Mouse (Mus musculus) cerebellum, adult 18-20 months (tissue): Measurements from ENCODE around the gene AU022252.

ENCODE experiments used
- DNase-seq, 2 experiments: peaks; one replicate each; pipeline ENCODE4 v3.0.0; 2021

Gene AU022252

DNA sequence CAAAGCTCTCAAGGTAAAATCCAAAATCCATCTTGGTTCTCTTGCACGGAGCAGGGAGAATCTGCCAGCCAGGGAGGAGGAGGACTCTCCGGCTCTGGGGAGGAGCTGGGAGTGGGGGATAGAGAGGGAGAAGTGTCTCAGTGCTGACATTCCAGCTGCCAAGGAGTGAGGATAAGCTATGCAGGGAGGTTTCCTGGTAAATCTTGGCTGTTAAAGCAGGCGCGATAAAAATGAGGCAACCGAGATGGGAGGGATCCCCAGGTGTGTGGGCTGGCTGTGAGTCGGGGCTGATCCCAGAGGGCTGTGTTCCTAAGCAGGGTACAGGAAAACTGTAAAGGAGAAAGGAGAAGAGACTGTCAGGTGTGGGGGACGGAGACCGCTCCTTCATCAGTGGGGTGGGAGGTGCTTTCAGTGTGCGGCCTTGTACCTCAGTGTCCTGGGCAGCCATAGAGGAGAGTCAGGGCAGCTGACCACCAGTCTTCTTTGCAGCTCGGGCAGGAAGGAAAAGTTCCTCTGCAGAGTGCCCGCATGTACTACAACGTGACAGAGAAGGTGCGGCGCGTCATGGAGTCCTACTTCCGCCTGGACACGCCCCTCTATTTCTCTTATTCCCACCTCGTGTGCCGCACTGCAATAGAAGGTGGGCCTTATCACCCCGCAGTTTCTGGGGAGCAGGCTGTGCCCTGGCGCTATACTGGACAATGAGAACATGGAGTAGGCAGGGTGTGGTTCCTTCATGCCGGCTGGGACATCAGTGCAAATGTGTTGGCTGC lies 12.1 kb upstream of the AU022252 start:
- DNase-seq, result no peak

DNA sequence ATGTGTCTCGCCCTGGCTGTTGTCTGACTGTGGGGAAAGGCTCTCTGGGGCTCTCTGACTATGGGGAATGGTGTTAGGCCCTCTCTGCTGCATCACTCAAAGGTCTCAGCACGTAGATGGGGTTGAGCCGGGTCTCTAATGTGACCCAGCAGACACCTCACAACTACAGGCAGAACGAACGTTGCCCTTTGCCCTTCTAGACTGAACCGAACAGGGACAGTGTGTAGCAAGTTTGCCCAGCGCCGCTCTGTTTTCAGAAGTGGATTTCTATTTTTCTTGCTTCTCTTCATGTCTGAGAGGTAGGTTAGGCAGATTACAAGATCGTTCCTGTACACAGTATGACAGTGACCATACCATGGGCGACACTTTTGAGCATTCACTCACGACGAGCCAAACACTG lies 10.1 kb upstream of the AU022252 start:
- no peak for DNase-seq

DNA sequence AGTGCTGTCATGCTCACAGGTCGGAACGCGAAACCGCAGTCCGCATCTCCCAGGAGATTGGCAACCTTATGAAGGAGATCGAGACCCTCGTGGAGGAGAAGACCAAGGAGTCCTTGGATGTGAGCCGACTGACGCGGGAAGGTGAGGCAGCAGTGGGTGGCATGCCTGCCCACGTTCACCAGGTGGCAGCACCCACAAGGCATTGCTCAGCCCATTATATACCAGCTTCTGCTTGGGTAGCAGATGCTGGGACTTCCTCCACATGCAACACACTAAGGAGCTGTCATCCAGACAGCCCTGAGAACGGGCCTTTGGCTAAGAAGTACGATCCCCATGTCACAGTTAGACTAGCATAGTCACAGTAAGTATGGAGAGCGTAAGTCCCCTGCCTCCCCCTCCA lies 9.2 kb upstream of the AU022252 start:
- no peak for DNase-seq

DNA sequence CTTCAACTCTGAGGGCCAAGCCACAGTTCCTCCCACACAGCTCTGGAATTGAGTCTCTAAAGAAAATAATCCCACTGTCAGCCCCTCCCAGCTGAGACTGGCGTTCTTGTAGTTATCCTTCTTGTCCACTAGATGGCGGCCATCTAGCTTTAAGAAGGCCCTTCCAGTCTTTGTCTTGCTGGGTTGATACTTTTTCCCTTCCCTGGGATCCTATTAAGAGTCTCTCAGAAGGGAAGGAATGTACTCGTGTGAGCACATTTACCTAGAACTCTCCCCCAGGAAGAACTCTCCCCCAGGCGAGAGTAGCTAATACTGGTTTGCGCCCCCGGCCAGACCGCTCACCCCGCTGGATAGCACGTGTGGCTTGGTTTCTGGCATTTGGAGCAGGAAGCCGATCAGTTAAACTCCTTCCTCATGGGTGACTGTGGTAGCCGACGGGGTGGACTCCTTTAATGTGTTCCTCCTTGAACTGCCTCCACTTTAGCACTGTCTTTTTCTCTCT lies 6.7 kb upstream of the AU022252 start:
- DNase-seq, result peak; percentile 36 to 39

- no peak for DNase-seq
Observed at GRCm38 (mm10) chr4:119238661-119239060, 6.1 kb upstream of the AU022252 start.

- DNase-seq, result no peak
Observed at GRCm38 (mm10) chr4:119234348-119234747, 1.8 kb upstream of the AU022252 start.

GRCm38 (mm10) chr4:119233256-119233901 lies 867 bp upstream of the AU022252 start:
- peak in 1 of 2 experiments; percentile 46 for DNase-seq

GRCm38 (mm10) chr4:119226751-119227150 lies 5.8 kb downstream of the AU022252 start:
- DNase-seq, result no peak

DNA sequence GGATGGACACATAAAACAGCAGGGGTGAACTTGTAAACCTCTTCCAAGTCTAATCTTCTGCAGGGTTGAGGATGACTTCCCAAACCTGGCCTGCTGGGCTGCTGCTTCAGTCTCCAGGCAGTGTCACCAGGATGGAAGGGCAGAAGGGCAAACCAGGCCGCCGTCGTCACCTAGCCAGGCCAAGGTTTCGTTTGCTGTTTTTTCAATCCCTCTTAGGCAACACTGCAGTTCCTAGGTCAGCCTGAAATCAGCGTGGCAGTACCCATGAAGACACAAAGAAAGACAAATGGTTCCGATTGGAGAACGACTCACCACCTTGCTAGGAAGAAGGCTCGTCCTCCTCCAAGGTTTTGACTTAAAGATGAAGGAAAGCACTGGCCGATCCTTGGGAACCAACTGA lies 6.8 kb downstream of the AU022252 start:
- DNase-seq, result no peak

GRCm38 (mm10) chr4:119224534-119224933 lies 8.0 kb downstream of the AU022252 start:
- DNase-seq, result no peak

- DNase-seq, result peak; percentile 31 to 38
Observed at GRCm38 (mm10) chr4:119223696-119224095, 8.8 kb downstream of the AU022252 start.

GRCm38 (mm10) chr4:119218169-119218568 lies 14.3 kb downstream of the AU022252 start, which contains the start of gene Tmem269:
Gene Tmem269 (minus strand): TSS chr4:119218217.
- DNase-seq, result no peak

DNA sequence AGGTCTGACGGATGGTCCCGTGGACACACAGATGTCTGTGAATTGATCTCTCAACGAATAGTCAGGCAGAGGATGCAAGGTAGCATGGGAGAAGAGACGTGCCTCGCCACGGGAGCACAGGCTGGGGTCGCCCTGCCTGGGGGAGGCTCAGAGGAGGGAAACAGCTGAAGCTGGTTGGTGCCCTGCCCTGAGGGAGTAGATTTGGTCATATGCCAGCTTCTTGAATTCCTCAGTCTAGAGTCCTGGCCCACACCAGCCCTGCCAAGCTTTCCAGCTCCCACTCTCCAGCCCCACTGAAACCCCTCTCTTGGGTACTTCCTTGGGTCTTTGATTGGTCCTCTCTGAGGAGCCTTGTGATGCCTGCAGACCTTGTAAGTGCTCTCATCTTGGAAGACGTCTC lies 15.8 kb downstream of the AU022252 start:
- DNase-seq, result no peak

- DNase-seq, result peak; percentile 42 to 49
Observed at GRCm38 (mm10) chr4:119204672-119205071, 27.8 kb downstream of the AU022252 start.

GRCm38 (mm10) chr4:119198105-119198504 lies 34.4 kb downstream of the AU022252 start:
- DNase-seq, result peak in 1 of 2 experiments; percentile 10

DNA sequence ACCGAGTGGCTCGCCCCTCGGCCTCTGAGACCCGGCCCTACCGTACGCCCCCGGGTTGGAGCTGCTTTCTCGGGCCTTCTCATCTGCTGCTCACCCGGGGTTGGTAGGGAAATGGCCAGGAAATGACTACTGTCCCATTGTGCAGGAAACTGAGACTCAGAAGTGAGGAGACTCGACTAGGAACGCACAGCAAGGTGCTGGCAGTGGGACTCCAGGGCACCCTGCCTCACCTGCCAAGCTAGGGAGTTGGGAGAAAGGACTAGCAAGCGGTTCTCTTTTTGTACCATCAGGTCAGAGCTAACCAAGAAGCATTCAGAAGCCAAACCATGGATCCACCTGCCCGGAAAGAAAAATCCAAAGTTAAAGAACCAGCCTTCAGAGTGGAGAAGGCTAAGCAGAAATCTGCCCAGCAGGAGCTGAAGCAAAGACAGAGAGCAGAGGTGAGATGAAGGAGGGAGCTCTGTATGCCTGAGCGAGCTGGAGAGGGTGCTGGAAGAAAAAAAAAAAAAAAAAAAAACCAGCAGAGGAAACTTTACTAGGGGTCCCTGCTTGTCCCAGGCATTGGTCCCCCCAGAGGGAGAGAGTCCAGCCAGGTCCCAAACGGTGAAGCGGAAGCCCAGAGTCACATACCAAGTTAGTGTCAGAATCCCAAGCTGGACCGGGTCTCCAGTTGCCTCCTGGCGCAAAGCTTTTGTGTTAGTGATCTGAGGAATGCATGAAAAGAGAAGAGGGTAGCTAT lies 36.8 kb downstream of the AU022252 start:
- peak in 1 of 2 experiments; percentile 22 for DNase-seq

GRCm38 (mm10) chr4:119194909-119195581 lies 37.5 kb downstream of the AU022252 start, which contains the start of gene Svbp:
Gene Svbp (plus strand): TSS chr4:119195306.
- DNase-seq, result peak; percentile 81 to 90

- DNase-seq, result no peak
Observed at GRCm38 (mm10) chr4:119192757-119193156, 39.8 kb downstream of the AU022252 start.

DNA sequence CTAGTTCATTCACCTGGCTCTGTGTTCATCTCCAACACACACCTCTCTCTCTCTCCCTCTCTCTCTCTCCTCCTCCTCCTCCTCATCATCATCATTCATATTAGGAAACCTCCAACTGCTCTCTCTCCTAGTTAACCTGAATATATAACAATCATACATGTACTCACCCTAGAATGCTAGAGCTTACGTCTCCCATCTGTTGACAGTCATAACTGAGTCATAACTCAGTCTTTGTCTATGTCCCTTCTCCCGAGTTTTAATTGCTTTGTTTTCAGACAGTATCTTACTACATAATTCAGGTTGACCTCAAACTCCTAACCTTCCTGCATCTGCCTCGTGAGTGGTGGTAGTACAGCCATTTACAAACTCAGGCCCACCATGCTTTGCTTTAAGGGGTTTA lies 41.2 kb downstream of the AU022252 start:
- DNase-seq, result no peak

- DNase-seq, result no peak
Observed at GRCm38 (mm10) chr4:119190618-119191017, 41.9 kb downstream of the AU022252 start.

DNA sequence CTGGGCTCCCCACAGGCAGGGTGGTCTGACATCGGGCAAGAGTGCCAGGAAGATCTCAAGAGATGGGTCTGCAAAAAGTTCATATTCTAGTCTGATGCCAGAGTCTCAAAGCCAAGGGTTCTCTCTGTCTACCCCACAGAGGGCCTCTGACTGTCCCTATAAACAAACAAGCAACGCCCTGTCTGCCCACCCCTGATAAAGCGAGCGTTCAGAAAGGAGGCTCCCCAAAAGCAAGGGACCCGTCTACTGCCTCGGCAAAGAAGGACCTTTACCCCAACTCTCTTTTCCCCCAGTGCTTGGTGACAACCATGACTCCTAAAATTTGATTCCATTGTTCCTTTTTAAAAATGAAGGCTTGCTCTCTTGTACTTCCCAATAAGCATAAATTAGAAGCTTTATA lies 42.6 kb downstream of the AU022252 start, which contains the start of gene Ermap:
Ermap (minus strand) TSS at position 148 of the 400 bp plus-strand sequence.
- no peak for DNase-seq

DNA sequence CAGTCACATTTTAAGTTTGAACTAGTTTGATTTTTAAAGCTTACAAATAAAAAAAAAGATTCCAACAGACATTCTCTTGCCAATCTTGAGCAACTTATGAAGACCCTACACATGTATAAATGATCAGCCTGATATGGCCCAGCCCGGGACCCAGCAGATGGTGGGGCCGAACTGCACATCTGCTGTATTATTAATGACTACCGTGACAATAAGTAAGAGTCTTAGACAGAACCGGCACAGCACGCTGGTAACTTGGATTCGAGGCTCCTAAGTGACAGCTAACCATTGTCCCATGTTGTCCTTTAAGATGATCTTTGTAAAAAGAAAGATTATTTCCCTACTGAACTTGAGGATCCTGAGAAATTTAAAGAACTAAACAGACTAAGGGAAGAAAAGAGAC lies 43.1 kb downstream of the AU022252 start:
- no peak for DNase-seq
